Mouse (Mus musculus) A20 (cell line): ENCODE measurements around the gene Madd.

Experiments
- DNase-seq: peaks from one replicate; pipeline ENCODE4 v3.0.0-alpha.2; 2011; ENCODE audit warnings: low read depth, low spot score

The Madd gene

GRCm38 (mm10) chr2:91096524-91096923, 87.1 kb downstream of the Madd start:
- peak; percentile 90 for DNase-seq

- DNase-seq: no peak
Measured at GRCm38 (mm10) chr2:91090827-91091226, 92.8 kb downstream of the Madd start.

- no peak for DNase-seq
Measured at GRCm38 (mm10) chr2:91090208-91090607, 93.4 kb downstream of the Madd start.

- no peak for DNase-seq
Measured at GRCm38 (mm10) chr2:91088987-91089386, 94.7 kb downstream of the Madd start.

GRCm38 (mm10) chr2:91087453-91087852, 96.2 kb downstream of the Madd start:
- DNase-seq: no peak
